Mouse (Mus musculus) telencephalon, adult 2 months (tissue): ENCODE measurements at regions not wholly inside any gene's neighbourhood (a gene's known extent, or its start where the extent isn't known, plus 50 kb on each side); places are given as distances from the start of the nearest gene placed in this dataset.

Experiments
- DNase-seq: peaks from one replicate; pipeline ENCODE4 v3.0.0-alpha.2; 2011; ENCODE audit warnings: low read depth, low spot score

- DNase-seq: no peak
These were observed 60.4 kb upstream of the Ppara start for GRCm38 (mm10) chr15:85674191-85674984.

GRCm38 (mm10) chr15:85675126-85675525 lies 59.7 kb upstream of the Ppara start:
- no peak for DNase-seq

- DNase-seq: no peak
These were observed 59.0 kb upstream of the Ppara start for GRCm38 (mm10) chr15:85675736-85676135.

- DNase-seq: no peak
These were observed 58.6 kb upstream of the Ppara start for GRCm38 (mm10) chr15:85676156-85676555.

- DNase-seq: no peak
These were observed 57.9 kb upstream of the Ppara start for GRCm38 (mm10) chr15:85676871-85677270.

- DNase-seq: no peak
These were observed 57.4 kb upstream of the Ppara start for GRCm38 (mm10) chr15:85677381-85677780.

- no peak for DNase-seq
These were observed 56.9 kb upstream of the Ppara start for GRCm38 (mm10) chr15:85677855-85678254.

- DNase-seq: no peak
These were observed 56.4 kb upstream of the Ppara start for GRCm38 (mm10) chr15:85678351-85678895.

GRCm38 (mm10) chr15:85678981-85679708 lies 55.6 kb upstream of the Ppara start:
- DNase-seq: no peak

GRCm38 (mm10) chr15:85679864-85680428 lies 54.8 kb upstream of the Ppara start:
- no peak for DNase-seq

- no peak for DNase-seq
These were observed 54.1 kb upstream of the Ppara start for GRCm38 (mm10) chr15:85680460-85681224.

GRCm38 (mm10) chr15:85682116-85682515 lies 52.7 kb upstream of the Ppara start:
- no peak for DNase-seq

- DNase-seq: no peak
These were observed 52.0 kb upstream of the Ppara start for GRCm38 (mm10) chr15:85682780-85683179.

GRCm38 (mm10) chr15:85683271-85683670 lies 51.5 kb upstream of the Ppara start:
- DNase-seq: no peak

- no peak for DNase-seq
These were observed 51.1 kb upstream of the Ppara start for GRCm38 (mm10) chr15:85683716-85684115.

- DNase-seq: no peak
These were observed 50.5 kb upstream of the Ppara start for GRCm38 (mm10) chr15:85684164-85684708.

- no peak for DNase-seq
These were observed 49.9 kb upstream of the Ppara start for GRCm38 (mm10) chr15:85684875-85685274.
